ENCODE assay signal across 9 mouse cellular contexts in the genomic region with DNA sequence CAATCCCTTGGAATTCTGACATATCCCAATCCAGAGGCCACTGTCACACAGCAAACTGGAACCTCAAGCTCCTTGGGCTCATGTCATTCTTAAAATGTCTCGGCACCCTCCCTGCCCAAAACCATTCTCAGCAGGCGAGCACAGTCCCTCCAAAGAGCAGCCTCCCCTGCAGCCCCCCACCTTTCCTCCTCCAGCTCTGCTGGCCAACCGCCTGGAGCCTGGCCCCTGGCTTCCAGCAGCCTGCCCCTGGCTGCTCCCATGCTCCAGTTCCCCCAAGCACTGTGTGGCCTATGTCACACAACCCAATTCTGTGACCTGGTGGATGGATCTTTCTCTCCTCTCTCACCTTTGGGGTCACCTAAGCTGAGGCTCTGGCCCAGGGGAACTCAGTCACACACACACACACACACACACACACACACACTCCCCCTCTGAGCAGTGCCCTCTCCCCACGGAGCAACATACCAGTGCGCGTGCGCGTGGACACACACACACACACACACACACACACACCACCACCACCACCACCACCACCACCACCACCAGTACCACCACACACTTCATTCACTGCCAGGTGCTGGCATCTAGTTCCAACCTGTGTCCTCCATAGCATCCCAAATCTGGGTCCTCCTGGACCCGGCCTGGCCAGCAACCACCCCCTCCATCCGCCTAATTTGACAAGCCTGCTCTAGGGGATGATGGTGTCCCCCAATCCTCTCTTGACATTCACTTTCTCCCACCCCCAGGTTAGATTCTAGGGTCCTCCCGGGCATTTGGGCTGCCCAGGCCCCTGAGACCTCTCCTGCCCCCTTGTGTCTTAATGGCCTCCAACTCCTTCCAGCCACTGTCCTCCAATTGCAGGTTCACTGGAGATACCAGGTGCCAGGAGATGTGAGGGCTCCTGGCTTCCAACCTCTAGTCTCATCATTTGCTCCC. TPM values are rescaled to one million over a fixed set of nuclear protein-coding genes. Genes with fewer than 3 reads are reported as not detected.
DNase-seq lines count a peak whose midpoint lies in the region; ATAC-seq and TF ChIP-seq lines count a peak whose summit lies in the region.
"Had no signal": no experiment of that assay in that cellular context is flagged by ENCODE, and none has a peak within 500 bp of the region (broad histone marks: within the 10 kb centered on the region; RNA-seq: fewer than 3 reads in every experiment).

No protein-coding gene starts in this region.

- no peak for ATAC-seq in embryonic facial prominence, embryonic 15.5 days (ENCODE audit: insufficient number of reproducible peaks, low FRiP score, low TSS enrichment, low read depth)
- peak; percentile 16; the same call in 1 of the 2 replicates for ATAC-seq in limb, embryonic 13.5 days (ENCODE audit: low FRiP score, low read depth)

- H3K9ac ChIP-seq in embryonic facial prominence, embryonic 15.5 days = peak overlapping the region; percentile 65
- peak overlapping the region; percentile 81 for H3K9ac ChIP-seq in limb, embryonic 13.5 days

- peak; percentile 16 for DNase-seq in embryo, embryonic 10 days (ENCODE audit: low spot score)
- no peak for DNase-seq in embryo, embryonic 11 days
- DNase-seq in adrenal gland, postnatal 14 days = no peak
- no peak for DNase-seq in urinary bladder, postnatal 36 days (ENCODE audit: low spot score in 2 of 2)
- DNase-seq in gastrocnemius, postnatal 4 days (ENCODE audit: low spot score in 2 of 2) = no peak

- H3K36me3 ChIP-seq in E14TG2a.4 (ENCODE audit: insufficient read depth, low read length) = no peaks in the 10 kb centered on the region
- no peaks in the 10 kb centered on the region for H3K36me3 ChIP-seq in embryonic facial prominence, embryonic 15.5 days
- H3K36me3 ChIP-seq in limb, embryonic 13.5 days = no peaks in the 10 kb centered on the region

- peaks cover 12% of the 10 kb centered on the region for H3K4me1 ChIP-seq in E14TG2a.4 (replicated peaks; ENCODE audit: low read depth, low read length)
- H3K4me1 ChIP-seq in embryonic facial prominence, embryonic 15.5 days = peaks cover 31% of the 10 kb centered on the region
- H3K4me1 ChIP-seq in limb, embryonic 13.5 days = peaks cover 25% of the 10 kb centered on the region

- peaks cover 27% of the 10 kb centered on the region for H3K27me3 ChIP-seq in E14TG2a.4 (ENCODE audit: insufficient read depth, low read length)
- no peaks in the 10 kb centered on the region for H3K27me3 ChIP-seq in embryonic facial prominence, embryonic 15.5 days
- H3K27me3 ChIP-seq in limb, embryonic 13.5 days = no peaks in the 10 kb centered on the region

- H3K4me3 ChIP-seq in E14TG2a.4 (replicated peaks; ENCODE audit: low read length) = peak overlapping the region; percentile 83
- H3K4me3 ChIP-seq in embryonic facial prominence, embryonic 15.5 days (replicated peaks) = peak overlapping the region; percentile 61
- H3K4me3 ChIP-seq in limb, embryonic 13.5 days = peak overlapping the region; percentile 71
- H3K4me3 ChIP-seq: megakaryocyte, embryonic 14.5 days had no signal

- 58% methylated on average over 11 of the region's 11 CpGs for WGBS in embryonic facial prominence, embryonic 15.5 days
- 60% methylated on average over 11 of the region's 11 CpGs for WGBS in limb, embryonic 13.5 days

- peak; percentile 11; the same call in 1 of the 2 replicates for TF ChIP-seq CTCF in E14TG2a.4 (conservative IDR thresholded peaks at IDR 0.05; ENCODE audit: low read length)

- H3K4me2 ChIP-seq in embryonic facial prominence, embryonic 15.5 days (replicated peaks) = peak overlapping the region; percentile 77
- H3K4me2 ChIP-seq in limb, embryonic 13.5 days (replicated peaks) = peak overlapping the region; percentile 82

- no peaks in the 10 kb centered on the region for H3K9me3 ChIP-seq in E14TG2a.4 (ENCODE audit: low read length)
- no peaks in the 10 kb centered on the region for H3K9me3 ChIP-seq in embryonic facial prominence, embryonic 15.5 days (replicated peaks)
- H3K9me3 ChIP-seq in limb, embryonic 13.5 days = no peaks in the 10 kb centered on the region

- H3K27ac ChIP-seq in embryonic facial prominence, embryonic 15.5 days (replicated peaks) = peak overlapping the region; percentile 55; the same call in 1 of the 2 replicates
- H3K27ac ChIP-seq in limb, embryonic 13.5 days = peak overlapping the region; percentile 77; the same call in 1 of the 2 replicates

RNA-seq across cellular contexts. Expression of gene Stx4a, which starts 0.6 kb away (rescaled TPM):
- 58.9 and 69.6 TPM in 2 replicates for polyA plus RNA-seq in embryonic facial prominence, embryonic 15.5 days (2015; fragmentation: Nextera tagmentation; extraction: Ambion mirVana)
- 53.2 and 55.6 TPM in 2 replicates for polyA plus RNA-seq in limb, embryonic 13.5 days (2015; fragmentation: Nextera tagmentation; extraction: Ambion mirVana)
- 84.5 and 85.0 TPM in 2 replicates for total RNA-seq in adrenal gland, postnatal 14 days (2021)
- total RNA-seq in gastrocnemius, postnatal 4 days (2021) = 10 to 100 TPM; 82.8 to 84.9 TPM

RNA-seq across cellular contexts. Expression of gene Stx1b, which starts 0.8 kb away (rescaled TPM):
- 4.3 and 6.9 TPM in 2 replicates for polyA plus RNA-seq in embryonic facial prominence, embryonic 15.5 days (2015; fragmentation: Nextera tagmentation; extraction: Ambion mirVana)
- 7.7 and 8.1 TPM in 2 replicates for polyA plus RNA-seq in limb, embryonic 13.5 days (2015; fragmentation: Nextera tagmentation; extraction: Ambion mirVana)
- 7.8 and 9.9 TPM in 2 replicates for total RNA-seq in adrenal gland, postnatal 14 days (2021)
- 1 to 10 TPM; 4.7 to 6.3 TPM for total RNA-seq in gastrocnemius, postnatal 4 days (2021)

RNA-seq across cellular contexts. Expression of gene Hsd3b7, which starts 23.1 kb away (rescaled TPM):
- 24.8 and 25.2 TPM in 2 replicates for polyA plus RNA-seq in embryonic facial prominence, embryonic 15.5 days (2015; fragmentation: Nextera tagmentation; extraction: Ambion mirVana)
- 11.2 and 11.3 TPM in 2 replicates for polyA plus RNA-seq in limb, embryonic 13.5 days (2015; fragmentation: Nextera tagmentation; extraction: Ambion mirVana)
- 38.0 and 69.3 TPM in 2 replicates for total RNA-seq in adrenal gland, postnatal 14 days (2021)
- total RNA-seq in gastrocnemius, postnatal 4 days (2021) = 10 to 100 TPM; 13.0 to 13.3 TPM

RNA-seq across cellular contexts. Expression of gene Gm49388, which starts 38.1 kb away (rescaled TPM):
- polyA plus RNA-seq in embryonic facial prominence, embryonic 15.5 days (2015; fragmentation: Nextera tagmentation; extraction: Ambion mirVana) = not detected in 2 replicates
- polyA plus RNA-seq in limb, embryonic 13.5 days (2015; fragmentation: Nextera tagmentation; extraction: Ambion mirVana) = not detected in 2 replicates
- total RNA-seq in adrenal gland, postnatal 14 days (2021) = 0.38 and 0.44 TPM in 2 replicates
- 1 to 10 TPM; 2.8 to 4.0 TPM for total RNA-seq in gastrocnemius, postnatal 4 days (2021)

RNA-seq across cellular contexts. Expression of gene Setd1a, which starts 47.0 kb away (rescaled TPM):
- 26.3 and 27.0 TPM in 2 replicates for polyA plus RNA-seq in embryonic facial prominence, embryonic 15.5 days (2015; fragmentation: Nextera tagmentation; extraction: Ambion mirVana)
- polyA plus RNA-seq in limb, embryonic 13.5 days (2015; fragmentation: Nextera tagmentation; extraction: Ambion mirVana) = 28.1 and 30.8 TPM in 2 replicates
- total RNA-seq in adrenal gland, postnatal 14 days (2021) = 37.7 and 46.2 TPM in 2 replicates
- total RNA-seq in gastrocnemius, postnatal 4 days (2021) = 10 to 100 TPM; 30.3 to 32.4 TPM
